8 mouse cellular contexts compared by ENCODE assay signal in genomic region chr8:88010566-88010965, GRCm38 (mm10). TPM values are rescaled to one million over a fixed set of nuclear protein-coding genes. Genes with fewer than 3 reads are reported as not detected.
DNase-seq lines count a peak whose midpoint lies in the region; ATAC-seq and TF ChIP-seq lines count a peak whose summit lies in the region.

No protein-coding gene starts in this region.

- 25% methylated on average over 3 of the region's 3 CpGs for WGBS in liver, embryonic 11.5 days

- H3K4me2 ChIP-seq in liver, embryonic 11.5 days: no peak overlapping the region

- no peaks in the 10 kb centered on the region for H3K27me3 ChIP-seq in liver, embryonic 11.5 days (replicated peaks; ENCODE audit: control insufficient read depth, insufficient read depth, low read length)

- peak; percentile 45 for TF ChIP-seq CTCF in brain, embryonic 14.5 days (IDR thresholded peaks at IDR 0.05; ENCODE audit: borderline replicate concordance, extremely low read depth, insufficient read depth, insufficient read length)
- peak; percentile 29; the same call in 1 of the 2 replicates for TF ChIP-seq CTCF in embryonic fibroblast, embryonic 13.5 days (IDR thresholded peaks at IDR 0.05; ENCODE audit: borderline replicate concordance, insufficient read depth, low read length)

- ATAC-seq in liver, embryonic 11.5 days (replicated peaks; ENCODE audit: low FRiP score): peak; percentile 34; the same call in 1 of the 2 replicates

- no peaks in the 10 kb centered on the region for H3K36me3 ChIP-seq in liver, embryonic 11.5 days (ENCODE audit: control insufficient read depth, insufficient read depth, low read length)

- H3K4me1 ChIP-seq in embryonic fibroblast, embryonic 13.5 days (ENCODE audit: control insufficient read depth, insufficient read depth, low read length): no peaks in the 10 kb centered on the region
- H3K4me1 ChIP-seq in liver, embryonic 11.5 days (replicated peaks; ENCODE audit: control insufficient read depth, insufficient read depth, low read length): no peaks in the 10 kb centered on the region

- no peak for TF ChIP-seq POLR2A in brain, embryonic 14.5 days (IDR thresholded peaks at IDR 0.05; ENCODE audit: borderline replicate concordance, extremely low read depth, insufficient read depth, insufficient read length, poor library complexity, severe bottlenecking)
- no peak for TF ChIP-seq POLR2A in embryonic fibroblast, embryonic 13.5 days (IDR thresholded peaks at IDR 0.05; ENCODE audit: low read depth, low read length)

- DNase-seq in ovary, postnatal 14 days (ENCODE audit: low spot score): peak; percentile 15
- DNase-seq in ovary, adult 18-20 months (ENCODE audit: low spot score): no peak
- DNase-seq in brain, embryonic 14.5 days (ENCODE audit: low read depth): peak; percentile 60
- DNase-seq in kidney, adult 9 months: peak; percentile 38
- no peak for DNase-seq in liver, embryonic 11.5 days (ENCODE audit: low spot score)
- peak; percentile 61 for DNase-seq in testis, postnatal 10 days (ENCODE audit: low spot score)
- DNase-seq in thymus, adult 18-20 months: no peak

- no peak overlapping the region for H3K9ac ChIP-seq in liver, embryonic 11.5 days (ENCODE audit: low read depth, low read length)

- H3K9me3 ChIP-seq in liver, embryonic 11.5 days (ENCODE audit: control insufficient read depth, low read length): no peaks in the 10 kb centered on the region

- no peak overlapping the region for H3K4me3 ChIP-seq in embryonic fibroblast, embryonic 13.5 days (ENCODE audit: insufficient read depth, low read length)
- H3K4me3 ChIP-seq in liver, embryonic 11.5 days (ENCODE audit: low read depth, low read length): no peak overlapping the region

- no peak overlapping the region for H3K27ac ChIP-seq in embryonic fibroblast, embryonic 13.5 days (ENCODE audit: insufficient read depth, low read length)
- H3K27ac ChIP-seq in liver, embryonic 11.5 days (ENCODE audit: low read depth, low read length): no peak overlapping the region

RNA-seq across cellular contexts. Expression of gene Zfp423, which starts 51.2 kb away (rescaled TPM):
- polyA plus RNA-seq in brain, embryonic 14.5 days (2012; rRNA removed): 58.6 and 113 TPM in 2 replicates
- polyA plus RNA-seq in embryonic fibroblast, embryonic 13.5 days (2011; ENCODE audit: insufficient read length, low read depth, missing spikeins): 1.4 and 2.8 TPM in 2 replicates
- polyA plus RNA-seq in liver, embryonic 11.5 days (2014; fragmentation: Nextera tagmentation; extraction: Ambion mirVana): 4.8 and 5.8 TPM in 2 replicates

Comparison
In these comparisons a context has a peak if more than half of its experiments do, and no peak if none do; other contexts are left out.
1. DNase-seq: peak in ovary, postnatal 14 days (single experiment), brain, embryonic 14.5 days (single experiment), kidney, adult 9 months (single experiment) and testis, postnatal 10 days (single experiment); none in ovary, adult 18-20 months (single experiment), liver, embryonic 11.5 days (single experiment) and thymus, adult 18-20 months (0 of 2).